Mouse (Mus musculus): ENCODE measurements around the gene Gm49486. TPM values are rescaled to one million over a fixed set of nuclear protein-coding genes. Genes with fewer than 3 reads are reported as not detected.

The Gm49486 gene
- total RNA-seq (2021): 1 to 10 TPM; 1.0 TPM
- long read RNA-seq, experiment 1: 0 reads
- long read RNA-seq, experiment 2, partial matches to known transcripts: 0 of 1 reads
- long read RNA-seq, experiment 2, other reads (novel, unspliced or antisense): 1 of 1 reads

- TF ChIP-seq CTCF (IDR thresholded peaks at IDR 0.05): no peak; the same call in 1 of the 2 replicates
- Histone ChIP-seq H3K27ac (peak within 1 kb of the TSS; percentile 98), H3K4me3 (peak within 1 kb of the TSS; percentile 58)
- intact Hi-C loops (cut with DNase I): loop anchor here (10.0 kb wide), 1 partner anchor 426 kb away; the partner anchor contains the start of genes Cby1 and Fam227a
- peak; percentile 82 to 90 for DNase-seq (ENCODE audit: extremely low spot score in 1 of 2, low spot score in 2 of 2)
These were observed at the start of gene Gm49486, which contains the start of gene Pick1 for GRCm38 (mm10) chr15:79229058-79229821. Gene Gm49486, plus strand, starts transcription at chr15:79229391. Gene Pick1, plus strand, starts transcription at chr15:79229173.

DNA sequence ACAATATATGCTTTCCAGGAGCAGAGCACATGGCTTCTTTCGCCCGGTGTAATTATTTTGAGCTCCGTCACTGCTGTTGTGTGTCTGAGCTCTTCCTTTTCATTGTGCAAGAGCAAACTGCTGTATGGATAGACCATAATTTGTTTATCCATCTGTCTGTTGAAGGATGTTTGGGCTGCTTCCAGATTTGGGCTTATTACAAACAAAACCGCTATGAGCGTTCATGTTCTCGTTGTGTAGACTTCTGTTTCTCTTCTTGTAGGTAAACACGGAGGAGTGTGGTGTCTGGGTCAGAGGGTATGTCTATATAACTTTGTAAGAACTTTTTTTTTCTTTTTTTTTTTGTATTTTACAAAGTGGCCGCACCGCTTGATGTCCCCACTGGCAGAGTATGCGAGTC is 44.0 kb upstream of the Gm49486 start:
- intact Hi-C loops (cut with DNase I): no loop called here
- DNase-seq (ENCODE audit: extremely low spot score in 1 of 2, low spot score in 2 of 2): no peak

GRCm38 (mm10) chr15:79187819-79188218 is 41.4 kb upstream of the Gm49486 start:
- no peak for TF ChIP-seq CTCF (IDR thresholded peaks at IDR 0.05)
- no peak for DNase-seq (ENCODE audit: extremely low spot score in 1 of 2, low spot score in 2 of 2)
- intact Hi-C loops (cut with DNase I): no loop called here
- H3K4me3 ChIP-seq: no peak overlapping the region
- no peak overlapping the region for H3K27ac ChIP-seq

More for the DNA sequence above, 44.0 kb upstream of the Gm49486 start:
- TF ChIP-seq CTCF (IDR thresholded peaks at IDR 0.05): no peak
- Histone ChIP-seq H3K27ac (no peak overlapping the region), H3K4me3 (no peak overlapping the region)

DNA sequence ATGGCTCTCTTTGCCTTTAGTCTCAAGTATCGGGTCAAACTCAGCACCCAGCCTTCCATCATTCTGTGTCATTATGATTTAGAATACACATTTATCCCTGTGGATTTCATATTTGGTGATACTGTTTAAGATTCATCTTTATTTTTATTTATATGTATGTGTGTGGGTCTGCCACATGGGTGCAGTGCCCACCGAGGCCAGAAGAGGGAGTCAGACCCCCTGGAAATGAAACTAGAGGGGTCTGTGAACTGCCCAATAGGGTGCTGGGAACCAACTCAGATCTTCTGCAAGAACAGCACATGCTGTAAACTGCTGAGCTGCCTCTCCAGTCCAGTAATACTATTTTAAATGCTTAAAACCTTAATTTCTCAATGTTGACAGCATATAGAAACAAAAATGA is 37.8 kb upstream of the Gm49486 start:
- Histone ChIP-seq H3K27ac (no peak overlapping the region), H3K4me3 (no peak overlapping the region)
- no peak for DNase-seq (ENCODE audit: extremely low spot score in 1 of 2, low spot score in 2 of 2)
- TF ChIP-seq CTCF (IDR thresholded peaks at IDR 0.05): peak; percentile 9
- intact Hi-C loops (cut with DNase I): no loop called here

DNA sequence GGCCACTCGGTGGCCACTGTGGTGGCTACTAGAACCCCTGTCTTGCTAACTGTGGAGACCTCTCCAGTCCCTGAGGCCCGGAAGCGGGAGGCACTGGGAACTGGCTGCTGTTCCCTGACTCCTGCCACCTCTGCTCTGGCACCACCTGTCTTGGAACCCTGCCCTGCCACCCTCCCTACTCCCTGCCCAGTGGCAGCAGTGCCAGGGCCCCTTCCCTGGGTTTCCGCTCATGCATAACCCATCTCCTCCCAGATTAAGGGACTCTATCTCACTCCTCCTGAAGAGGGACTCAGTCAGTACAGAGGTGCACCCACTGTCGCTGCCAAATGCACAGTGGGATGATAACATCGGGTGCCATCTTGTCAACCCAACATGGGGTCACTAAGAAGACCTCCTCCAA is 36.7 kb upstream of the Gm49486 start:
- DNase-seq (ENCODE audit: extremely low spot score in 1 of 2, low spot score in 2 of 2): no peak
- intact Hi-C loops (cut with DNase I): no loop called here
- TF ChIP-seq CTCF (IDR thresholded peaks at IDR 0.05): no peak
- Histone ChIP-seq H3K4me3 (no peak overlapping the region), H3K27ac (peak overlapping the region; percentile 69)

GRCm38 (mm10) chr15:79192885-79193845 is 36.0 kb upstream of the Gm49486 start:
- no peak for TF ChIP-seq CTCF (IDR thresholded peaks at IDR 0.05)
- 0 out of 2 replicates have a peak overlapping the region, but pooled peaks have one; percentile 7 for H3K4me3 ChIP-seq
- peak overlapping the region; percentile 73 for H3K27ac ChIP-seq
- intact Hi-C loops (cut with DNase I): no loop called here
- peak; percentile 24 to 47 for DNase-seq (ENCODE audit: extremely low spot score in 1 of 2, low spot score in 2 of 2)

- Histone ChIP-seq H3K27ac (peak overlapping the region; percentile 73), H3K4me3 (no peak overlapping the region)
- intact Hi-C loops (cut with DNase I): no loop called here
- no peak for DNase-seq (ENCODE audit: extremely low spot score in 1 of 2, low spot score in 2 of 2)
- no peak for TF ChIP-seq CTCF (IDR thresholded peaks at IDR 0.05)
These were observed 35.1 kb upstream of the Gm49486 start for GRCm38 (mm10) chr15:79194048-79194447.

GRCm38 (mm10) chr15:79194946-79195345 is 34.2 kb upstream of the Gm49486 start:
- no peak for TF ChIP-seq CTCF (IDR thresholded peaks at IDR 0.05)
- DNase-seq (ENCODE audit: extremely low spot score in 1 of 2, low spot score in 2 of 2): no peak
- intact Hi-C loops (cut with DNase I): no loop called here
- H3K4me3 ChIP-seq: no peak overlapping the region
- H3K27ac ChIP-seq: peak overlapping the region; percentile 73; the same call in 1 of the 2 replicates

DNA sequence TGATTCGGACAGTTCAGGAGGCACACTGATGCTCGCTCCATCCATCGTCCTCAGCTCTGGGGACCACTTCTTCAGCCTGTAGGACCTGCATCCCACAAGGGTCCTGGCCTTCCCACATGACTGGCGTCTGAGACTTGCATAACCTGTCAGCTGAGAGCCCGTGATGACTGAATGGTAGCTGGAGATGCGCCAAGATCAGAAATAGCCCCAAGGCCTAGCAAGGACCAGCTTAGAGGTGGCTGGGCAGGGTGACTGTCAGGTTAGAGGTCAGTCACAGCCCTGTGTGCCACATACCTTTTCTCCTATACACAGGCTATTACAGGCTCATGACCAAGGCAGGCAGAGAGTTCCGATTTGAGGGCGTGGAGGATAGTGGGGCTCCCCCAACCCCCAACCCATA is 33.7 kb upstream of the Gm49486 start:
- no peak for DNase-seq (ENCODE audit: extremely low spot score in 1 of 2, low spot score in 2 of 2)
- H3K27ac ChIP-seq: no peak overlapping the region; the same call in 1 of the 2 replicates
- H3K4me3 ChIP-seq: no peak overlapping the region
- intact Hi-C loops (cut with DNase I): no loop called here
- no peak for TF ChIP-seq CTCF (IDR thresholded peaks at IDR 0.05)

- H3K4me3 ChIP-seq: no peak overlapping the region
These were observed 29.7 kb upstream of the Gm49486 start for GRCm38 (mm10) chr15:79199390-79199976.

DNA sequence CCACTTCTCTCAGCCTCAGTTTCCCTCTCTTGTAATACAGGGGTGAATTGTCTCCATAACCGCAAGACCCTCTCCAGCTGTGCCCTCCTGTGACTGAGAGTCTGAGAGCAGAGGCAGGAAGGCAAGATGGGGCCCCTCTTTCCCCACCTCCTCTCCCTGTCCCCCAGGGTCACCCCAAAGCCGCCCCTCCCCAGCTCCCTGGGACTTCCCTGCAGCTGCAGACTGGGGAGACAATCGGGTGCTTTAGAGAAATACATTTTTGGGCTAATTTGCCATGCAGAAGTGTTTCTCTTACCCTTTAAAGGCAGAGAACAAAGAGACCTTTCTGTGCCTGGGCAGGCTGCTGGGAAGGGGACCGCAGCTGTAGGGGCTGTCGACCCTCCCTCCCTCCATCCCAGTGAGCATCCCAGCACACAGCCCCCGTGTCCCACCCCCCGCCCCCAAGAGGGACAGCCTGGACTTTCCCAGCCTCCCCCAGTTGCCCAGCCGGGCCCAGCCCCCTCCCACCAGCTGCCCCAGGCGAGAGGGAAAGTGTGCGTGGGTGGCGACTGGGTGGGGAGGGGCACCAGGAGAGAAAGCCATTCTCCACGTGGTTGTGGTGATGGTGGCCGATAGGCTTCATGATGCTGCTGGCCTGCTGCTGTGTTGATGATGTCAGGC is 27.6 kb upstream of the Gm49486 start:
- Histone ChIP-seq H3K27ac (peak overlapping the region; percentile 25; the same call in 1 of the 2 replicates), H3K4me3 (no peak overlapping the region)
- no peak for TF ChIP-seq CTCF (IDR thresholded peaks at IDR 0.05)
- DNase-seq (ENCODE audit: extremely low spot score in 1 of 2, low spot score in 2 of 2): no peak
- intact Hi-C loops (cut with DNase I): no loop called here

More at GRCm38 (mm10) chr15:79199390-79199976, 29.7 kb upstream of the Gm49486 start:
- intact Hi-C loops (cut with DNase I): no loop called here
- no peak for DNase-seq (ENCODE audit: extremely low spot score in 1 of 2, low spot score in 2 of 2)
- no peak overlapping the region for H3K27ac ChIP-seq
- TF ChIP-seq CTCF (IDR thresholded peaks at IDR 0.05): no peak

All from left cerebral cortex, adult 2 months (tissue).